Mouse (Mus musculus): ENCODE results near the gene 6030468B19Rik.
A peak's percentile ranks its signal among the peaks of the same experiment; 100 is the strongest.
"Not testable (repeated sequence)": the region's sequence is repeated elsewhere in the genome, so short reads cannot be mapped to it uniquely, and the experiment has no call there.

The 6030468B19Rik gene

DNA sequence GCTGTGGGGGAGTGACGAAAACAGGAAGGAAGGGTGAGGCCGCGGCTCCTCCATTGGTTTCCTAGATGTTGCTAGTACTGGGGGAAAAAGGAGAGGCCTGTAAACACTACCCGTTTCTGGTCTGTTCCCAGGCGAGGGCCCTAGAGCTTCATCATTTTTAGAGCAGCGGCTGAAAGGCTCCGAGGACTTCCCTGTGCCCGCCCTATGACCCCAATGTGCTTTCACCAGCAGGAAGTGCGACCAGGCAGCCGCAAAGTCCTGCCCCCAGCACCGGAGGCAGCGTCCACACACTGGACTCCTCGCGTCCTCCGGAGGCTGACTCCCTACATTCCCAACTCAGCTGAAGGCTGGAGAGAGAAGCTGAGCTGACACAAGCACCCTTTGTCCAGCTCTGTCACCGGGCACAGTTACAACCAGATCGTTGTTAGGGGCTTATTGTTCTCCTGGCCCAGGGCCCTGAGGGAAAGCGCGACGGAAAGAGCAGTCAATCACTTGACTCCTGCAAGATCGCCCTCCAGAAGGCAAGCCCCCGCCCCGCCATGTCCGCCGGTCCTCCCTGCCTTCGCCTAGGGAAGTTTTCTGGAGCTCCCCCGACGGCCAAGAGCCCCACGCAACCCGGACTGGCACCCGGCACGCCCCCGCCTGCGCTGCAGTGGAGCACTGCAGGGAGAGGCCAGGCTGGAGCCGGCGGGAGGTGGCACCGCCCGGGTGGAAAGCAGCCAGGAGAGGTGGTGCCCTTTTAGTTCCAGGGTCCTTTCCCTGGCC lies 17.8 kb upstream of the 6030468B19Rik start:
- DNase-seq (ENCODE audit: low read depth) = peak; percentile 62

DNA sequence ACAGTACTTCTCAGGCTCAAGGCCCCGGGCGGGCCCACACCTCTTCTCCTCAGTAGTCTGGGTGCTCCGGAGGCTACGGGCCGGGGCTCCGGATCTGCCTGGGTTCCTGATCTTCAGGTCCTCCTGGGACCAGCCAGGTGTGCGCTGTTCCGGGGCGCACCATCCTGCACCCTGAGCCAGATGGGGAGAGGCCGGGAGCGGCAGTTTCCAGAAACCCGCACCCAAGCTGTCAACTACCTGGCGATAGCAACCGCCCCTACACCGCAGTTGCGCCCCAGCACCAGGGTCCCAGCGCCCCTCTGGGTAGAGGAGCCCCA lies 17.3 kb upstream of the 6030468B19Rik start:
- DNase-seq (ENCODE audit: low read depth) = no peak

DNA sequence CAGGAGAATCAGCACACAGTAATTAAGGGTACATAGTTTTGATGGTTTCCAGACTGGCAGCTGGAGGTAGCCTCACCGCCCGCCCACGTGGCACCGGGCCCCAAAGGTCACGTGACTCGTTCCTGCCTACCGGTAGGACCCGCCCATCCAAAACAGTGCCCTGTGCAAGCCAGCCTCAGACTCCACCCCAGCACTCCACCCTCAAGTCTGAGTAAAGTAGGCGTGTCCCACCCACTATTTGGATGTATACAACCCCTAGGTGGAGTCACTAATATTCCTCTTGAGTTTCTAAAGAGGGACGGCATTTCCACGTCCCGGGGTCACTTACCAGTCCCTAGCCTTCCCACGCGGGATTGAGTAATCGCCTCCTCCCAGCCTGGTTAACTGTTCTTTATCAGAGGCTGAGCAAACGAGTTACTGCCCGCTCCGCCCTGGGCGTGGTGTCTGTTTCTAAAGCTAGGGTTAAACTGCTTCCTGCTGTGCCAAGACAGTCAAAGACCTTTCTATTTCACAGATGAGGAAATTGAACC lies 16.8 kb upstream of the 6030468B19Rik start:
- peak; percentile 92 for DNase-seq (ENCODE audit: low read depth)

DNA sequence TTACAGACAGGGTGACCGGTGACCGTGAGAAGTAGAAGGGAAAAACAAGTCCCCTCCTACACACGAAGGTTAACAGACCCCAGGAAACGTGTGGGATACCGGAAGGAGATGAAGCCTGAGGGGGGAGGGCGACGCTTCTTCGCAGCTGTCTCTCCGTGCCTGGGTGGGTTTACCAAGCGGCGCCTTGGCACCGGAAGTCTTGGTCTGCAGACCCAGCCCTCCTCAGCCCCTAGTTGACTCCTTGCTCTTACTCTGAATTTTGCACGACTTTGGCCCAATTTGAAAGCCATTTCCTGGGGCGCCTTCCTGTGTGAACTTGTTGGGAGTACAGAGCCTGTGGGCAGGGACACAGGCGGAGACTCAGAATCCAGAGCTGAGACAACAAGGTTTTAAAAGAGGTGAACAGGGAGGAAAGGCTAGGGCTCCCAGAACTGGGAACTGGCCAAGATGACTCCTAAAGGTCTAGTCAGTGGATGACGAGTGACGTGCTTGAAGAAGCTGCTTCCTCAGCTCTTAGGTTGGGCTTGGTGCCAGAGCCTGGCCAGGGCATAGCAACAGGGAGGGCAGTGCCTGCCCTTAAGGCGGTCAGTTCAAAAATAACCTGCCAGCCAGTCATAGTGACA lies 16.1 kb upstream of the 6030468B19Rik start:
- peak; percentile 67 for DNase-seq (ENCODE audit: low read depth)

DNA sequence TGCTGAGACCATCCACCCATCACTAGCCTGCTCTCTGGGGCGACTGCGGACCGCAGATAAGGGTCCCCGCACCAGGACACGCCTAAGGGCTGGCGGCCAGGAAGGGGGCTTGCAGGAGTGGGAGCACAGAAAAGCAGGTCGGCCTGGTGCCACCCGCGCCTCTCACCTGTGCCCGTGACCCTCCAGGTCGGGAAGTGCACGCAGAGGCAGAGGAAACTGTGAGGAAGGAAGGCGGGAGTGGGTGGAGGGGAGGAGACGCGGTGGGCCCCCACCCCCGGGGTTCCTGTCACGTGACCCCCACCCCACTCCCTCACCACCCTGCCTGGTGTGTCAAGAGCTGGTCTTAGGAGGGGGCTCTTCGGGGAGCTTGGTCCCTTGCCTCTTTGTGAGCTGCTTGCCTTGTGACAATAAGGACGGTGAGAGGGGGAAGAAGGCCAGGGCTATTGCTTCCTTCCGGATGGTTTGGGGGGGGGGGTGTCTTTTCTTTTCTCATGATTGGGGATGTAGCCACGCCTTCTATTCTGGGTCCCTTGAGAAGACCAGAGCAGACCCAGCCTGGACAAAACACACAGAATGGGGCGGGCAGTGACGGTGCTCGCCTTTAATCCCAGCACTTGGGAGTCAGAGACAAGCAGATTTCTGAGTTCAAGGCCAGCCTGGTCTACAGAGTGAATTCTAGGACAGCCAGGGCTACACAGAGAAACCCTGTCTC lies 15.3 kb upstream of the 6030468B19Rik start, which contains the start of the genes Tmc8 and Tmc6:
TSS of gene Tmc8 (plus strand) at position 84 of the 712 bp plus-strand sequence.
TSS of gene Tmc6 (minus strand) at position 206 of the 712 bp plus-strand sequence.
- no peak for DNase-seq (ENCODE audit: low read depth)

DNA sequence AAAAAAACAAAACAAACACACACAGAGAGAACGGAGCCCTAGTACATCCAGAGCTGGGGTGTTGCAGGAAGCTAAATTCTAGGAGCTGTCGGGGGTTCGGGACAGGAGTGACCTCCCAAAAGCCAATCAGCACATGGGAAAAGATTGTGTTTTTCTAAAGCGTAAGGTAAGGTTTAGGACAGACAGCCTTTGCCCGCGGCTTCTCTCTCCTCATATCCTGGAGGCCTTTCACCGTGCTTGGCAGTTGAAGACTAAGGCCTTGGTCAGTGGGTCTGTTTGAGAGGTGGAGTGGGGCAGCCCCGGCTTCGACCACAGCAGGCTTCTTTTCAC lies 14.8 kb upstream of the 6030468B19Rik start:
- DNase-seq (ENCODE audit: low read depth) = no peak

DNA sequence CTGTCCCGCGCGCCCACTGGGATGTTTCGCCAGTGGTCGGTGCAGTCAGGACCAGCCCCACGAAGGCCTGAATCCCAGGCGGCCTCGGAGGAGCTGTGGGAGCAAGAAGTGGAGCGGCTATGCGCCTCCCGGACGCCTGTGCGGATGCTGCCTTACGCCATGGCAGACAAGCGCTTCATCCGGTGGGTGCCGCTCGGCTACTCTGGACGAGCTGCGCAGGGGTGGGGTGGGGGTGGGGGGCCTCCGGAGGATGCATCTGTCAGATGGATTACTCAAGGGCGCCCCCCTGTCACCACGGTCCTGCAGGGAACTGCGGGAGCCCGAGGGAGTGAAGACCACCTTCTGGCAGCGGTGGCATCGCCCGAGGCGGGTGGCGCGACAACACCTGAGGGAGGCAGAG lies 14.4 kb upstream of the 6030468B19Rik start:
- DNase-seq (ENCODE audit: low read depth) = no peak

DNA sequence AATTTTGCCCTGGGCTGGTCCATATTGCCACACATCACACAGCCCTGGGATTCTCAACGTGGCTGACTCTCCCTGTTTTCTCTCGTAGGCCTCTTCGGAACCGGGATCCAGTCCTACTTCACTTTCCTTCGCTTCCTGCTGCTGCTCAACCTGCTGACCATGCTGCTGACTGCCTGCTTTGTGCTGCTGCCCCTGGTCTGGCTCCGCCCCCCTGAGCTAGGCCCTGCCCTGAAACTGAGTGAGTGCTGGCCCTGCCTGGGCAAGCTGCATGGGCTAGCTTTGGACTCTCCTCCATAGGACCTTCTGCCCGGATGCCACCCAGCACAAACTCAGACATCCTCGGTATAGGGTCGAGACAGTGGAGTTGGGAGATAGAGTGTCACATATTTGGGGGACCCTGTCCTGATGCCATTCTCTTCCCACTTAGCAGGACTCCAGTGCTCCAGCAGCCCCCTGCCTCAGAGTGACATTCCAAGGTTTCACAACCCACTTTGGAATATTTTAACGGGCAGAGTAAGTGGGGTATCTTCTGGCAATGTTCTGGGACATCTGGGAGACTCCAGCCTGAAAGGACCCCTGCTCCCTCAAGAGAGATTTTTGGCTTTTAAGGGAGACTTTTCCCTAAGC lies 13.7 kb upstream of the 6030468B19Rik start:
- no peak for DNase-seq (ENCODE audit: low read depth)

DNA sequence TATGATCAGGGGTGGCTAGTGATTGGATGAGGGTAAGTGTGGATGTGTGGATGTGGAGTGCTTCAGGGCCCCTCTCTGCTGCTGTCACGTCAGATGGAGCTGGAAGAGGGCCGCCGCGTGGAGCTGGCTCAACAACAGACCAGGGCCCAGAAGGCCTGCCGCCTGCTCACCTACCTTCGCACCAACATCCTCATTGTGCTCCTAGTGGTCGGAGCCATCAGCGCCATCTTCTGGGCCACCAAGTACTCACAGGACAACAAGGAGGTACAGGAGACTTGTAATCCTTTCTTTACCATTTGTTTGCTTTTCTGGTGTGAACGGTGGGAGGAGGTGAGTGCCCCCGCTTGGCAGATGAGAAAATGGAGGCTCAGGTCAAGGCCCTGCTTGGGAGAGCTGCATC lies 11.2 kb upstream of the 6030468B19Rik start:
- DNase-seq (ENCODE audit: low read depth) = no peak

DNA sequence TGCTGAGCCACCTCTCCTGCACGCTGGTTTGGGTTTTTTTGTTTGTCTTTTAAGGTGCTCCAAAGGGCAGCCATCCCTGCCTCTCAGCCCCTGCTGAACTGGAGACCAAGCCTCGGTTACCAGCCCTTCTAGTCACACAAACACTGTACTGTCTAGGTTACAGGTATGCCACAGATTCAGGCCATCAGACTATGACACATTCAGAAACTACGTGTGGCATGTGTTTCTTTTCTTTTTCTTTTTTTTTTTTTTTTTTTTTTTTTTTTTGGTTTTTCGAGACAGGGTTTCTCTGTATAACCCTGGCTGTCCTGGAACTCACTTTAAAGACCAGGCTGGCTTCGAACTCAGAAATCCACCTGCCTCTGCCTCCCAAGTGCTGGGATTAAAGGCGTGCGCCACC lies 9.0 kb upstream of the 6030468B19Rik start:
- DNase-seq (ENCODE audit: low read depth) = not testable (repeated sequence)

DNA sequence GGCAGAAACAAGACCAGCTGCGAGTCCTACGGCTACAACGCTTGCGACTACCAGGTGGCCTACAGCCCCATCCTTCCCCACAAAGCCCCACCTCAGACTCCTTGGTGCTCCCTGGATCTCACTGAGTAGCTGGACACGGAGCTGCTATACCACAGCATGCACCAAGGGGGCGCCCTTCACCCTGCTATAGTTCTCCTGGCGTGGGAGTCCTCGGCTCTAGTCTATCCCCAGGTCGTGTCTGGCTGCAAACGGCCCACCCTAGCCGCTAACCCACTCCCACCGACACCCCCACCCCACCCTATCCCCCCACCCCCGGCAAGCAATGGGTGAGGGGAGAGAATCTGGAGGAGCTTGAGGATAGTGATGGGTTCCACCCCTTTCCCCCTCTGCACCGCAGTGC lies 7.2 kb upstream of the 6030468B19Rik start:
- DNase-seq (ENCODE audit: low read depth) = peak; percentile 81

DNA sequence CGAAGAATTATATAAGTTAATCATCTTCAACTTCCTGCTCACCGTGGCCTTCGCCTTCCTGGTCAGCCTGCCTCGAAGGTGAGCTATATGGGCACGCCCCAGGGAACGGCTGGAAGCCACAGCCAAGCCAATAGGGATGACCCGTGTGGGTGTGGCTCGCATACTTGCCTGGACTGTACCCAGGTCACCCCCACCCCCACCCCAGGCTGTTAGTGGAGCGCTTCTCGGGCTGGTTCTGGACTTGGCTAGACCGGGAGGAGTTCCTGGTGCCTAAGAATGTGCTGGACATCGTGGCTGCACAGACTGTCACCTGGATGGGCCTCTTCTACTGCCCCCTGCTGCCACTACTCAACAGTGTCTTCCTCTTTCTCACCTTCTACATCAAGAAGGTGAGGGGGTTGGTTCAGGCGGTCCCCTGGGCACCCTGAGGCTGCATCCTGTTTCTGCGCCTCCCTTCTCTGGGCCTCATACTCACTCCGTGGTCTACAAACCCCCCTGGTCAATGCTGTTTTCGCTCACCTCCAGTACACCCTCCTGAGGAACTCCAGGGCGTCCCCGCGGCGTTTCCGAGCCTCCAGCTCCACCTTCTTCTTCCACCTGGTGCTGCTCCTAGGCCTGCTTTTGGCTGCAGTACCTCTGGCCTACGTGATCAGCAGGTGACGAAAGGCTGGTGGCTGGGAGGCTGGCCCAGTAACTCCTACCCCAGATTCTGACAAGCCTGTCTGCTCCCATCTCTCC lies 6.6 kb upstream of the 6030468B19Rik start:
- no peak for DNase-seq (ENCODE audit: low read depth)

DNA sequence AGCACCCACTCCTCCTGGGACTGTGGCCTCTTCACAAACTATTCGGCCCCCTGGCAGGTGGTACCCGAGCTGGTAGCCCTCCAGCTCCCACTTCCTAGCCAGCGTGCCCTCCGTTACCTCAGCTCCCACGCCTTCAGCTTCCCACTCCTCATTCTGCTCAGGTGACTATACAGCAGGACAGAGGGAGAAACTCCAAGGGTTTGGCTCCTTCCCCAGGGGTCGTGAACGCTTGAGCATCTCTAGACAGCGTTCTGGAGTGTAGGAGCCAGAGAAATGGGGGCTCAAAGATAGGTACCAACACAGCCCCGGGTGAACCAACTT lies 6.1 kb upstream of the 6030468B19Rik start:
- no peak for DNase-seq (ENCODE audit: low read depth)

DNA sequence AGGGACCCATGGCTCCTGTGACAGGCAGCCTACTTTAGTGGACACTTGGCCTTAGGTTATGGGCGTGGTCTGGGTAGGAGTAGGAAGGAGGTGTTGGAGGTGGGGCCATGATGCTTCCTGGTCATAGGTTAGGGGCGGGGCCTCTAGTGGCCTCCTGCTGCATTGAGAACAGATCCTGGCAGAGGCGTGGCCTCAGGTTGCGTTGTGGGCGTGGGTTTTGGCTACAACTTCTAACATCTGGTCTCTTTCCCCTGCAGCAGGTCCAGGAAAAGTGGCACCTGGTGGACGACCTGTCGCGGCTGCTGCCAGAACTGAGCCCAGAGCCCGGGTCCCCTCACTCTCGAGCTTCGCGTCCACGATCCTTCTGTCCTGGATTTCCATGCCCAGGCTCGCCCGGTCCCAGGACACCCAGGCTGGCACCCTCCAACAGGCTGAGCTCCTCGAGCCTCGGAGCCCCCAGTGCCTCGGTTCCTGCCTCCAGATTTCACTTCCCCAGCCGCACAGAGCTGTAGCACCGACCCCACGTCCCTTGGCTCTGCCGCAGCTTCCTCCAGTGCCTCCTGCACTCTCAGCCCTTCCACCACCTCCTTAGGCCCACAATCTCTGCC lies 5.1 kb upstream of the 6030468B19Rik start:
- peak; percentile 48 for DNase-seq (ENCODE audit: low read depth)

DNA sequence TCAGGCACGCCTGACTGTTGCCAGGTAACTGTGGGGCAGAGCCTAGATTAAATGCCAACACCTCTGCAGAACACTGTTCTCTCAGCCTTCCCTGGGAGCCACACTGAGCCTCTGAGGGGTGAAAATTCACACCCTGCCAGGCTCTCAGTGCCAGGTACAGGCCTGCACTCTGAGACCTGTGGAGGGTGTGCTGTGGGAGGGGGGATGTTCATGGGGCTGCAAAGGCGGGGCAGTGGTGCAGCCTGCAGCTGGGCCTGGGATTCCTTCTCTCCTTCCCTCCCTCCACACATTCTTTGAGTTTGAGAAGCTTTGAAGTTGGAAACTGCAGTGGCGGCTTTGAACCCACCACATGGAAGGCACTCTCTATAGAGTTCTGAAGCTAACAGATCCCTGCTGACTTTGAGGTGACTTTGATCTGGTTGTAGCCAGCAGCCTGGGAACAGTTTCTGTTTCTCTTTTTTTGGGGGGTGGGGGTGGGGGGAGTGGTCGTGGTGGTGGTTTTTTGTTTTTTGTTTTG lies 3.4 kb upstream of the 6030468B19Rik start:
- no peak for DNase-seq (ENCODE audit: low read depth)

DNA sequence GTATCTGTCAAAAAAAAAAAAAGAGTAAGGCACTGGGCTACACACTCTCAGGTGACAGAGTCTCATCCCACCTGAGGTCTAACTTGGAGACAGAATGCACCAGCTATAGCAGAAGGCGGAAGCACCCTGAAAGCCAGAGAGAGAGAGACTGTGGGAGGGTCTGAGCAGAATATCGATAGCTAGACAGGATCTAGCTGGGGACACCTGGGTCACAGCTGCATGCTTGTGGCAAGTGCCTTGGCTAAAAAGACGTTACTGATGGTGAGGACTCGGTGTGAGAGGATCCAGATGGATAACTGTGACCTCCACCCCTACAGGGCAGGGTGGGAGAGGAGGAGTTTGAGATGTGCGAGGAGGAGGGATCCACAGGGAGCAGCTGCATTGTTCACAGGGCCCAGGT lies 506 bp upstream of the 6030468B19Rik start:
- no peak for DNase-seq (ENCODE audit: low read depth)

DNA sequence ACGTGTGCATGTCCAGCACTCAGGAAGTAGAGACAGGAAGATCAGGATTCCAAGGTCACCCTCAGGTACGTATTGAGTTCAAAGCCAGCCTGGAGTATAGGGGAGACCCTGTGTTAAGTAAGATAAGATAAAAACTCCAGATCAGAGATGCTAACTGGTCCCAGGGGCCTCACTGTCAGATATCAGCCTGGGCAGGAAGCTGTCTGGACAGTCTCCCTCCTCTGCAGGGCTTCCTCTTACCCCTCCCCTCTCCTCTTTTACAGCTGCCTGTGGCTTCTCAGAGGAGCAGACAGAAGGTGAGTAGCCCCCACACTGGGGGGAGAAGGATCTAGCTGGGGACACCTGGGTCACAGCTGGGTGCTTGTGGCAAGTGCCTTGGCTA lies 691 bp downstream of the 6030468B19Rik start:
- no peak for DNase-seq (ENCODE audit: low read depth)

DNA sequence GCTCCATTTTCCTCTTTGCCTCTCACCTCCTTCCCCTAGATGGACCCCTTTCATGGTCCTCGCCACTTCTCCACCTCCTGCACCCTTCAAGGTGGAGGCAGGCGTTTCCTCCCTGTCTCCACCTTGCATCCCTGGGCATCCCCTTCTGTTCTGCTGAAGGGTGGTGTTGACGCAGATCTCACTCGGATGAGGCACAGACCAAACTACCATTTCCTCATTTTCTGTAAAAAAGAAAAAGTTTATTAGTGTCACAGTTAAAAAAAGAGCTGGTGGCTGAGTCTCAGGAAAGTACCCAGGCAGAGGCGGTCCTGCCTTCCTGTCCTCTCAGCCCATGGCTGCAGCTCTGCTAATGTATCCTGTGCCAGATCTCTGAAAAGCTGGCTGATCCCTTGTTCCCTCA lies 1.7 kb downstream of the 6030468B19Rik start:
- no peak for DNase-seq (ENCODE audit: low read depth)

DNA sequence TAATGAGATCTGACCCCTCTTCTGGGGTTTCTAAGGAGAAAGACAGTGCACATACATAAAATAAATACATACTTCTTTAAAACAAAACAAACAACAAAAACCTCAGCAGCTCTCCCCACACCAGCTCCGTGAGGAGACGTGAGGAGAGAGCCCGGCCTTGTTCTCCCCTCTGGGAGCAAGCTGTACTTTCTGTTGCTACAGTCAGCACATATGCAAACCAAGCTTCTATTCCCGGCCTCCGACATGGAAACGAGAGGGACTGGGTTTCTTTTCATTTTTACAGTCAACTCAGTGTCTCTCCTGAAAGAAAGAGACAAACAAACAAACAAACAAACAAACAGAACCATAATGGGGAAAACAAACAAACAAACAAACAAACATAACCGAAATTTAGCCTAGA lies 2.6 kb downstream of the 6030468B19Rik start:
- DNase-seq (ENCODE audit: low read depth) = no peak

DNA sequence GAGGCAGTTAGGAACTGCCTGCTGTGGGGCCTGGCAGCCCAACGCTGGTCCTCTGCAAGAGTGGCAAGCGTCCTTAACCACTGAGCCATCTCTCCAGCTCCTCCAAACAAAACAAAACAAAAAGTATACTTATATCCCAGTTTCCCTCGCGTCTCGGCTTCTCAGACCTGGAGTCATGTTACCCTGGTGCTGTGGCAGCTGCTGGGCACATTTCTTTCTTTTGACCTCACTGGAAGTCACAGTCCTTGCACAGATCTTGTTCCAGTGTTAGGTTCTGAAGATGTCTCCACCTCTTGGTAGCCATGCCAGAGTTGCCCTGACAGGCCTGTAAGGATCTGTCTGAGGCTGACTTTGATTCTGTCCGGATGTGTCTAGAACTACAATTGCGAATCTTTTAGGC lies 4.2 kb downstream of the 6030468B19Rik start:
- DNase-seq (ENCODE audit: low read depth) = no peak

DNA sequence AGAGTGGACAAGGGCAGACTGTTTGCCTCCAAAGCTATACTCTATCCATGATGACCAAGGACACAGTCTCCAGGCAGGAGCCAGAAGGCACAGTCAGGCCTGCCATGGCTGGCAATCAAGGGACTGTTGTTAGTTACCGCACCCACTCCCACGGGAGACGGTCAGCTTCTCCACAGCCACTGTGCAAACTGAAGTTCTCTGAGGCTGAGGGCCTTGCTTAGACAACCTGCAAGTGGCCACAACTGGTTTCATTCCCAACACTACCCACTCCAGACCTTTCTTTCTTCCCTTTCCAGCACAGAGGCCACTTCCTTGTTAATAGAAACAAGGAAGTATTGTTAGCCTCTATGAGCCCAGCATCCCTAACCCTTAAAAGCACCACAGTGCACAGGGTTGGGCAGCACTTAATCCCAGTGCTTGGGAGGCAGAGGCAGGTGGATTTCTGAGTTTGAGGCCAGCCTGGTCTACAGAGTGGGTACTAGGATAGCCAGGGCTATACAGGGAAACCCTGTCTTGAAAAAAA lies 5.8 kb downstream of the 6030468B19Rik start:
- DNase-seq (ENCODE audit: low read depth) = no peak

All from NIH3T3 (cell line).